Mouse (Mus musculus): ENCODE data around the gene Mecp2.

The Mecp2 gene

GRCm38 (mm10) chrX:74014597-74014996 lies 120.6 kb downstream of the Mecp2 start:
- in situ Hi-C loops (cut with MboI, MseI): no loop called here

- in situ Hi-C loops (cut with MboI, MseI): no loop called here
Observed at GRCm38 (mm10) chrX:74008063-74008462, 127.1 kb downstream of the Mecp2 start.

GRCm38 (mm10) chrX:74006401-74006800 lies 128.8 kb downstream of the Mecp2 start:
- in situ Hi-C loops (cut with MboI, MseI): no loop called here

- in situ Hi-C loops (cut with MboI, MseI): no loop called here
Observed at GRCm38 (mm10) chrX:74003644-74004043, 131.5 kb downstream of the Mecp2 start.

- in situ Hi-C loops (cut with MboI, MseI): no loop called here
Observed at GRCm38 (mm10) chrX:74001024-74001423, 134.1 kb downstream of the Mecp2 start.

- in situ Hi-C loops (cut with MboI, MseI): no loop called here
Observed at GRCm38 (mm10) chrX:73998911-73999869, 136.0 kb downstream of the Mecp2 start.

- in situ Hi-C loops (cut with MboI, MseI): no loop called here
Observed at GRCm38 (mm10) chrX:73977783-73978182, 157.4 kb downstream of the Mecp2 start.
